Mouse (Mus musculus): Measurements from ENCODE around the gene Cip2a. TPM values are rescaled to one million over a fixed set of nuclear protein-coding genes. Genes with fewer than 3 reads are reported as not detected.

Gene Cip2a
- polyA plus RNA-seq, 1 experiment from 2014 or later = 7.7 TPM

DNA sequence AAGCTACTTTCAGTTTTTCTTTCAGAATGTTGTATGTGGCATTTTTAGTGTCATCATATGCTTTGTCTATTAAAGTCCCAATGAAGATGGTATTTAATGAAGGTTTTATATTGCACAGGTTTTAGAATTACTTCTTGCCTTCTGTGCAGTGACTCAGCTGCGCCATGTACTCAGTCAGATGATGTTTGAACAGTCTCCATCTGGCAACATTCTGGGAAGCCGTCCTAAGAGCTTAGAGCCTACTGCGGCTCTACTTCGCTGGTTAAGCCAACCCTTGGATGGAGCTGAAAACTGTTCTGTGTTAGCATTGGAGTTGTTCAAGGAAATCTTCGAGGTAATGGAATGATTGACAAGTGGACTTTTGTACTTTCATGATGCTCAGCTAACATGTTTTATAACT lies 10.2 kb downstream of the Cip2a start:
- ATAC-seq (ENCODE audit: low FRiP score) (no peak), DNase-seq (ENCODE audit: low spot score) (no peak)
- Histone ChIP-seq H3K4me1 (replicated peaks; ENCODE audit: control insufficient read depth, insufficient read depth, low read length) (no peaks in the 10 kb centered on the region), H3K27me3 (ENCODE audit: control insufficient read depth, insufficient read depth, low read length) (no peaks in the 10 kb centered on the region), H3K9ac (no peak overlapping the region), H3K36me3 (replicated peaks; ENCODE audit: control insufficient read depth, insufficient read depth) (peaks cover 21% of the 10 kb centered on the region), H3K4me3 (replicated peaks; ENCODE audit: low read length) (no peak overlapping the region), H3K9me3 (ENCODE audit: control insufficient read depth, low read length) (no peaks in the 10 kb centered on the region), H3K4me2 (replicated peaks) (no peak overlapping the region), H3K27ac (no peak overlapping the region)
- WGBS = 97% methylated on average over 5 of the region's 5 CpGs

DNA sequence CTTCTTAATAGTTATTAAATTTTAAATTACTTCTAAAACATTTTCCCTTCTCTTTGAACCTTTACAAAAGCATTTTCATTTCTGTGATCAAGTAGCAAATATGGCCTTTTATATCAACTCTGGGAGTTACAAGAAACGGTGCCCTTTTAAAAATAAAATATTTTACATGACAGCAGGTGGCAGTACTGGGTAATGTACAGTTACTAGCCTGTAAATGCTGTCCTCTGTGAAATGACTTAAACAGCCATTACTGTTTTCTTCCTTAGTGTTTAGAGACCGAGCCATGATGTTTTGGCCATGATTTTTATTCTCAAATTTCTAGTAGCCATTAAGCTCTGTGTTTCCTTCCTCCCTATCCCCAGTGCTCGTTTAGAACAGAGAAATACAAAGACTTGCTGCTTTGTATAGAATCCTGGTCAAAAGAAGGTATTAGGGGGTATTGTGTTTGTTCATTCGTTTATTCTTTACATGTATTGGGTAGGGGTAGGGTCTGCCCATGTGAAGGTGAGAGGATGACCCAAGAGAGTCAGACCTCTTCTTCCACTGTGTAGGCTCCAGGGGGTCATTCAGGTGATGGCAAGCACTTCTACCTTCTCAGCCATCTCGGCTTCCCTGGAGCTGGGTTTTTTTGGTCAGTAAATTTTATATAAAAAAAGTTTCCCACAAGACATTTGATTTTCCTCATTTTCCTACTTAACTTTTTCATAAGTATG lies 22.8 kb downstream of the Cip2a start:
- H3K36me3 ChIP-seq (replicated peaks; ENCODE audit: control insufficient read depth, insufficient read depth) = peaks cover 10% of the 10 kb centered on the region; the same call in 1 of the 2 replicates
- H3K9ac ChIP-seq = no peak overlapping the region
- ATAC-seq (ENCODE audit: low FRiP score) (peak; percentile 51; the same call in 1 of the 2 replicates), DNase-seq (ENCODE audit: low spot score) (peak; percentile 76)
- H3K4me3 ChIP-seq (replicated peaks; ENCODE audit: low read length) = no peak overlapping the region
- no peaks in the 10 kb centered on the region for H3K9me3 ChIP-seq (ENCODE audit: control insufficient read depth, low read length)
- no peak overlapping the region for H3K27ac ChIP-seq
- no peaks in the 10 kb centered on the region for H3K4me1 ChIP-seq (replicated peaks; ENCODE audit: control insufficient read depth, insufficient read depth, low read length)
- H3K4me2 ChIP-seq (replicated peaks) = no peak overlapping the region
- WGBS = 68% methylated on average over 5 of the region's 5 CpGs
- H3K27me3 ChIP-seq (ENCODE audit: control insufficient read depth, insufficient read depth, low read length) = no peaks in the 10 kb centered on the region

DNA sequence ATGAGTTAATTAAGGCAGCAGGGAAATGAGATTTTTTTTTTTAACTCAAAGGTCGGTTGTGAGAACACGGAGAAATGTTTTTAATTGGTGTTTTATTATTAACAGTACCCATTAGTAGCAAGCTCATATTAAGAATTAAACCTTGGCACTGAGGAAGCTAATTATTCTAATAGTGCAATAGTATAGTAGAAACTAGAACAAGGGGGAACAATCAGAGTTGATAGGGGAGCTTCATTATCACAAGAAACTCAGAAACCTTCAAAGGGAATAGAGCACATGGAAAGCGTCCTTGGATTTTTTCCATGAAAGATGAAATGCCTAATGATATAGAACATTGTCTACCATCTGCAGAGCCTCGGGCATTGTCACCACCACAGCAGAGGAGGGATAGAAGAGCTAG lies 41.9 kb downstream of the Cip2a start:
- H3K9me3 ChIP-seq (ENCODE audit: control insufficient read depth, low read length) = no peaks in the 10 kb centered on the region
- DNase-seq (ENCODE audit: low spot score) (no peak), ATAC-seq (ENCODE audit: low FRiP score) (no peak; the same call in 1 of the 2 replicates)
- no peaks in the 10 kb centered on the region for H3K27me3 ChIP-seq (ENCODE audit: control insufficient read depth, insufficient read depth, low read length)
- no peak overlapping the region for H3K4me3 ChIP-seq (replicated peaks; ENCODE audit: low read length)
- no peak overlapping the region for H3K4me2 ChIP-seq (replicated peaks)
- no peaks in the 10 kb centered on the region for H3K4me1 ChIP-seq (replicated peaks; ENCODE audit: control insufficient read depth, insufficient read depth, low read length)
- H3K9ac ChIP-seq = no peak overlapping the region
- H3K27ac ChIP-seq = no peak overlapping the region
- WGBS = 78% methylated on average over 4 of the region's 4 CpGs
- H3K36me3 ChIP-seq (replicated peaks; ENCODE audit: control insufficient read depth, insufficient read depth) = no peaks in the 10 kb centered on the region

DNA sequence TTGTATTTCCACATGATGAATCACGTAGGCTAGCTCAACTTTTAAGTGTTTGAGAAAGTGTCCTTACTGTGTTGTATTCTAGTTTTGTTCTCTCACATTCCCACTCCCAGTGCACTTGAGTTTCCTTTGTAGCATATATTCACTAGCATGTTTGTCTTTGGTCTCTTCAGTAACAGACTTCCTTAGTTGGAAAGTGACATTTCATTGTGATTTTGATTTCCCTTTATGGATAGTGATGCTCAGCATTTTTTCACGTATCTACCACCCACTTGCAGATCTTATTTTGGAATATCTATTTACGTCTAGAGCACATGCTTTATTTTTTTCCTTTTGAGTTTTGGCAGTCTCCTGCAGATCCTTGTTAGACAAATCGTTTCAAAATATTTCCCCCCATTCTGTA lies 43.8 kb downstream of the Cip2a start:
- 83% methylated on average over 4 of the region's 4 CpGs for WGBS
- no peak overlapping the region for H3K27ac ChIP-seq
- no peak overlapping the region for H3K4me3 ChIP-seq (replicated peaks; ENCODE audit: low read length)
- H3K4me2 ChIP-seq (replicated peaks) = no peak overlapping the region
- H3K4me1 ChIP-seq (replicated peaks; ENCODE audit: control insufficient read depth, insufficient read depth, low read length) = no peaks in the 10 kb centered on the region
- H3K9me3 ChIP-seq (ENCODE audit: control insufficient read depth, low read length) = no peaks in the 10 kb centered on the region
- no peaks in the 10 kb centered on the region for H3K36me3 ChIP-seq (replicated peaks; ENCODE audit: control insufficient read depth, insufficient read depth)
- no peak overlapping the region for H3K9ac ChIP-seq
- ATAC-seq (ENCODE audit: low FRiP score) (no peak), DNase-seq (ENCODE audit: low spot score) (no peak)
- H3K27me3 ChIP-seq (ENCODE audit: control insufficient read depth, insufficient read depth, low read length) = no peaks in the 10 kb centered on the region

DNA sequence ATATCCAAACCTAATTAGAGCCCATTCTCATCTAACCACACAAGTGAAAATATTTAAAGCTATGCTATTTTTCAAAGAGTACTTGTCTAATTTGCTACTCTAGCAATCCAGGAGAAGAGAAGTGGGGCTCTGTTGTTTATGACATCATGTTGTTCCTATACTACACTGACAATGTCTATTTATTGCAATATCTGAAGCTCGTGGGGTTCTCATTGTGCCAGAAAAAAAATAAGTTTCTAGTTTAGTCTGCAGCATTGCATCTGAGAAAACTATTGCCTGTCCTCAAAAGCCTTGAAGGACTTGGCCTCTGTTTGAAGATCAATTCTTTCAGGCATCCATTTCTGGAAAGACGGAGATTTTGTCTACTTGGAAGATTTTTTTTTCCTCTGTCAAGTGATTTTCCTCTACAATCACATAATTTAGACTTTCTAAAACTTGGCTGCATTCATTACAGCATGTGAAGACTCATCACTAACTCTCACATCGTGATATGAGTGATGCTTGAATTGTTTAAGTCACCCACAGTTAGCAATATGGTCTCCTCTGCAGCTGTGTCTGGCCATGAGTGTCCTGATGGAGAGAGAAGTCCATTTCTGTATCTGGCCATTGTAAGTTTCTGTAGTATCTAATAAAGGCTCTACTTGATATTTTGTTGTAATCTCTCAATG lies 46.7 kb downstream of the Cip2a start:
- H3K4me3 ChIP-seq (replicated peaks; ENCODE audit: low read length) = no peak overlapping the region
- no peaks in the 10 kb centered on the region for H3K36me3 ChIP-seq (replicated peaks; ENCODE audit: control insufficient read depth, insufficient read depth)
- ATAC-seq (ENCODE audit: low FRiP score) = no peak
- H3K9me3 ChIP-seq (ENCODE audit: control insufficient read depth, low read length) = no peaks in the 10 kb centered on the region
- H3K27ac ChIP-seq = no peak overlapping the region
- 89% methylated on average over 3 of the region's 3 CpGs for WGBS
- no peaks in the 10 kb centered on the region for H3K27me3 ChIP-seq (ENCODE audit: control insufficient read depth, insufficient read depth, low read length)
- H3K9ac ChIP-seq = no peak overlapping the region
- no peaks in the 10 kb centered on the region for H3K4me1 ChIP-seq (replicated peaks; ENCODE audit: control insufficient read depth, insufficient read depth, low read length)
- no peak overlapping the region for H3K4me2 ChIP-seq (replicated peaks)
- DNase-seq (ENCODE audit: low spot score) = no peak

DNA sequence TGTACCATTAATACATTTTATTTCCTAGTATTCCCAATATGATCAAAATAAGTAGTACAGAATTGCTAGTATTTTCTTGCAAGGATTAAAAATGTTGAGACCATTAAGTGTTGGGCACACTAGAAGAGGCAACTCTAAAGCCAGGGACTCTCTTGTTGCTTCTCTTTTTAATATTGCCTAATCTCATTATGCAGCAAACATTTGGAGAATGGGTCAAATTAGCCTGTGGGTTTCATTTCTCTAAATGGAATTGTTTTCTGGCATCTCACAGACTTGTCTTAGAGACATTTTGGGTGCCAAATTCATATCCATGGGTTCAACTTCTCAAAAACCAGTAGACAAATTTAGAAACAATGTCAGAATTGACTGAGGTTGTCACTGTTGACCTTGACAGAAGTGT lies 55.2 kb downstream of the Cip2a start:
- no peak overlapping the region for H3K4me3 ChIP-seq (replicated peaks; ENCODE audit: low read length)
- H3K4me2 ChIP-seq (replicated peaks) = no peak overlapping the region
- DNase-seq (ENCODE audit: low spot score) = no peak
- no peaks in the 10 kb centered on the region for H3K27me3 ChIP-seq (ENCODE audit: control insufficient read depth, insufficient read depth, low read length)
- H3K36me3 ChIP-seq (replicated peaks; ENCODE audit: control insufficient read depth, insufficient read depth) = no peaks in the 10 kb centered on the region
- H3K27ac ChIP-seq = no peak overlapping the region
- no peak overlapping the region for H3K9ac ChIP-seq
- no peak for ATAC-seq (ENCODE audit: low FRiP score)
- H3K4me1 ChIP-seq (replicated peaks; ENCODE audit: control insufficient read depth, insufficient read depth, low read length) = no peaks in the 10 kb centered on the region
- H3K9me3 ChIP-seq (ENCODE audit: control insufficient read depth, low read length) = no peaks in the 10 kb centered on the region

DNA sequence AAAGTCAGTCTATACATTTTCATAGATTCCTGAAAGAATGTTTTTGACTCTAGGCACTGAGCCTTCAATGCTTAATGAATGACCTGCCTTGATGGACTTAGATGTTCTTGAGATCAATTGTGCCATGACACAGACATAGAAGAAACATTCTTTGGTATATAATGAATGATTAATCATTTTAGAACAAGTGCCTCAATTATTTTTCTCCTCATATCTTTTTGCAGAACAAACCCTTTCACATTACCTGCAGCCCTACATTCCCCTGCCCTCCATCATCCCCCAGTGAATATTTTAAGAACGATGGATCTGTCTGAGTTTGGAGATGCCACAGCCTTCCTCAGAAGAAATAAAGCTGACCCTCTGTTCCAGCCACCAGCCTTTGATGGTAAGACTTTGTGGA lies 63.2 kb downstream of the Cip2a start, which contains the start of gene Myh15:
TSS of gene Myh15 (plus strand) at position 301 of the 400 bp plus-strand sequence.
- H3K9me3 ChIP-seq (ENCODE audit: control insufficient read depth, low read length) = no peaks in the 10 kb centered on the region
- ATAC-seq (ENCODE audit: low FRiP score) = no peak
- 97% methylated on average over 1 of the region's 1 CpGs for WGBS
- H3K4me3 ChIP-seq (replicated peaks; ENCODE audit: low read length) = no peak within 1 kb of the TSS
- no peaks in the 10 kb centered on the region for H3K36me3 ChIP-seq (replicated peaks; ENCODE audit: control insufficient read depth, insufficient read depth)
- H3K27ac ChIP-seq = no peak within 1 kb of the TSS
- no peak within 1 kb of the TSS for H3K9ac ChIP-seq
- H3K4me1 ChIP-seq (replicated peaks; ENCODE audit: control insufficient read depth, insufficient read depth, low read length) = no peaks in the 10 kb centered on the region
- DNase-seq (ENCODE audit: low spot score) = no peak
- H3K4me2 ChIP-seq (replicated peaks) = no peak within 1 kb of the TSS
- H3K27me3 ChIP-seq (ENCODE audit: control insufficient read depth, insufficient read depth, low read length) = no peaks in the 10 kb centered on the region

Other genes starting within 250 kb of the Cip2a start
- gene Trat1, start 222.2 kb upstream of the Cip2a start, polyA plus RNA-seq (2014; fragmentation: Nextera tagmentation; extraction: Ambion mirVana) = 0.04 TPM in 1 of 2 replicates, not detected in the other
- gene Retnlb, start 177.3 kb upstream of the Cip2a start, polyA plus RNA-seq (2014; fragmentation: Nextera tagmentation; extraction: Ambion mirVana) = not detected in 2 replicates
- not detected in 2 replicates for gene Retnla, start 151.6 kb upstream of the Cip2a start, polyA plus RNA-seq (2014; fragmentation: Nextera tagmentation; extraction: Ambion mirVana)
- 0.72 TPM in 1 of 2 replicates, not detected in the other for gene Retnlg, start 121.6 kb upstream of the Cip2a start, polyA plus RNA-seq (2014; fragmentation: Nextera tagmentation; extraction: Ambion mirVana)
- gene Dzip3, start within 50 bp of the Cip2a start, polyA plus RNA-seq (2014; fragmentation: Nextera tagmentation; extraction: Ambion mirVana) = 77.3 and 81.6 TPM in 2 replicates
- gene Myh15, start 63.3 kb downstream of the Cip2a start, polyA plus RNA-seq (2014; fragmentation: Nextera tagmentation; extraction: Ambion mirVana) = 0.12 TPM in 2 replicates

Measured in hindbrain, embryonic 14.5 days (tissue).